Mouse (Mus musculus): Measurements from ENCODE around the gene Ect2.

- TF ChIP-seq CTCF (IDR thresholded peaks at IDR 0.05; ENCODE audit: borderline replicate concordance, insufficient read depth, low read length) (no peak), POLR2A (IDR thresholded peaks at IDR 0.05; ENCODE audit: low read depth, low read length) (no peak)
Observed at GRCm38 (mm10) chr3:27067206-27067605, 86.5 kb downstream of the Ect2 start.
